ENCODE assay signal across 8 mouse cellular contexts in genomic region chr6:8485414-8486175, GRCm38 (mm10). TPM values are rescaled to one million over a fixed set of nuclear protein-coding genes. Genes with fewer than 3 reads are reported as not detected.
DNase-seq lines count a peak whose midpoint lies in the region; ATAC-seq lines count a peak whose summit lies in the region.
"Had no signal": no experiment of that assay in that cellular context is flagged by ENCODE, and none has a peak within 500 bp of the region (broad histone marks: within the 10 kb centered on the region; RNA-seq: fewer than 3 reads in every experiment).

No protein-coding gene starts in this region.

- 70% methylated on average over 16 of the region's 16 CpGs for WGBS in liver, embryonic 15.5 days (ENCODE audit: insufficient replicate concordance)
- WGBS in hindbrain, embryonic 13.5 days = 87% methylated on average over 16 of the region's 16 CpGs

- peak; percentile 89 for ATAC-seq in CD4-positive, CD25-positive, alpha-beta regulatory T cell, adult 4 months
- ATAC-seq in liver, embryonic 15.5 days (ENCODE audit: insufficient read depth) = no peak
- no peak for ATAC-seq in hindbrain, embryonic 13.5 days (ENCODE audit: low FRiP score)

- no peak overlapping the region for H3K4me3 ChIP-seq in liver, embryonic 15.5 days (replicated peaks)
- no peak overlapping the region for H3K4me3 ChIP-seq in hindbrain, embryonic 13.5 days
- H3K4me3 ChIP-seq: hindbrain, embryonic 15.5 days had no signal

- H3K4me2 ChIP-seq in liver, embryonic 15.5 days = peak overlapping the region; percentile 31
- H3K4me2 ChIP-seq in hindbrain, embryonic 13.5 days = no peak overlapping the region
- H3K4me2 ChIP-seq: hindbrain, embryonic 15.5 days had no signal

- H3K4me1 ChIP-seq in liver, embryonic 15.5 days (replicated peaks) = peaks cover 46% of the 10 kb centered on the region
- 0 out of 2 replicates have a peak, but pooled peaks cover 11% of the 10 kb centered on the region for H3K4me1 ChIP-seq in hindbrain, embryonic 13.5 days (replicated peaks)

- no peaks in the 10 kb centered on the region for H3K9me3 ChIP-seq in liver, embryonic 15.5 days (replicated peaks)
- no peaks in the 10 kb centered on the region for H3K9me3 ChIP-seq in hindbrain, embryonic 13.5 days
- H3K9me3 ChIP-seq: hindbrain, embryonic 15.5 days had no signal

- no peaks in the 10 kb centered on the region for H3K27me3 ChIP-seq in liver, embryonic 15.5 days
- no peaks in the 10 kb centered on the region for H3K27me3 ChIP-seq in hindbrain, embryonic 13.5 days
- H3K27me3 ChIP-seq: hindbrain, embryonic 15.5 days had no signal

- DNase-seq in B cell, adult 2 months = peak; percentile 77 to 78
- DNase-seq in spleen, postnatal 10 days (ENCODE audit: low spot score in 2 of 2) = peak; percentile 42 to 63
- DNase-seq in c-Kit-positive CD71-positive TER-119-positive erythroid progenitor cells, embryonic 14.5 days (ENCODE audit: low spot score) = no peak
- DNase-seq in left cerebral cortex, postnatal 14 days (ENCODE audit: low spot score in 2 of 2) = no peak

- no peak overlapping the region for H3K9ac ChIP-seq in liver, embryonic 15.5 days
- no peak overlapping the region for H3K9ac ChIP-seq in hindbrain, embryonic 13.5 days
- H3K9ac ChIP-seq: hindbrain, embryonic 15.5 days had no signal

- peak overlapping the region; percentile 38 for H3K27ac ChIP-seq in liver, embryonic 15.5 days (replicated peaks)
- H3K27ac ChIP-seq in hindbrain, embryonic 13.5 days = no peak overlapping the region
- H3K27ac ChIP-seq: hindbrain, embryonic 15.5 days had no signal

- no peaks in the 10 kb centered on the region for H3K36me3 ChIP-seq in liver, embryonic 15.5 days (replicated peaks)
- no peaks in the 10 kb centered on the region for H3K36me3 ChIP-seq in hindbrain, embryonic 13.5 days
- H3K36me3 ChIP-seq: hindbrain, embryonic 15.5 days had no signal

- intact Hi-C loops in left cerebral cortex, postnatal 14 days (cut with DNase I) = no loop called here

RNA-seq across cellular contexts. Expression of gene Glcci1, which starts 23.8 kb away (rescaled TPM):
- 10 to 100 TPM; 28.3 to 40.6 TPM for polyA plus RNA-seq in CD4-positive, CD25-positive, alpha-beta regulatory T cell, adult 4 months (2017; shearing (Covaris generic))
- polyA plus RNA-seq in liver, embryonic 15.5 days (2015; fragmentation: Nextera tagmentation; extraction: Ambion mirVana) = 1.1 and 1.5 TPM in 2 replicates
- total RNA-seq in left cerebral cortex, postnatal 14 days (2021) = 10 to 100 TPM; 67.8 to 73.6 TPM
- 9.0 and 9.7 TPM in 2 replicates for polyA plus RNA-seq in hindbrain, embryonic 13.5 days (2015; fragmentation: Nextera tagmentation; extraction: Ambion mirVana)

Comparison
In these comparisons a context has a peak if more than half of its experiments do, and no peak if none do; other contexts are left out.
1. DNase-seq: peak in B cell, adult 2 months (2 of 2) and spleen, postnatal 10 days (2 of 2); none in c-Kit-positive CD71-positive TER-119-positive erythroid progenitor cells, embryonic 14.5 days (single experiment) and left cerebral cortex, postnatal 14 days (0 of 2).